Mouse (Mus musculus): ENCODE results near the gene Pitpna.

DNA sequence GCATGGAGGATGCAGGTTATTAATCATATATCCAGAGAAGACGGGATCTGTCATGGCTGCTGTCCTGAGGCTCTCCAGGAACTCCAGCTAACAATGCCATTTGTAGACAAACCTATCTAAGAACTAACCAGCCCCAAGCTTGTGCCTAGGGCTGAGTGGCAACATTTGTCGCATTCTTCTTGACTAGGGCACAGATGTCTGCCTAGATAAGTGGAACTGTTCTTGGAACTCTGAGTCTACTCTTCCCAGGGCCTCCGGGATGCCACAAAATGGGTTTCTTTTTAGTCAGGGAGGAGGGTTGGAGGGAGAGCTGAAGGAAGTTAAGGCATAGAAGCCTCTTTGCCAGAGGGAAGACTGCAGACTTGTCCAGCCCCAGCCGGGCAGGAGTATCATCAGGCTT, 41.8 kb upstream of the Pitpna start:
- TF ChIP-seq CTCF (IDR thresholded peaks at IDR 0.05; ENCODE audit: low read depth) (no peak), EP300 (IDR thresholded peaks at IDR 0.05; ENCODE audit: low read depth) (no peak)

All from heart, postnatal 0 days (tissue).